Mouse (Mus musculus): ENCODE results near the gene Ptprm. TPM values are rescaled to one million over a fixed set of nuclear protein-coding genes. Genes with fewer than 3 reads are reported as not detected.

The Ptprm gene
- polyA plus RNA-seq, 1 experiment from 2014 or later, result 1.4 TPM

DNA sequence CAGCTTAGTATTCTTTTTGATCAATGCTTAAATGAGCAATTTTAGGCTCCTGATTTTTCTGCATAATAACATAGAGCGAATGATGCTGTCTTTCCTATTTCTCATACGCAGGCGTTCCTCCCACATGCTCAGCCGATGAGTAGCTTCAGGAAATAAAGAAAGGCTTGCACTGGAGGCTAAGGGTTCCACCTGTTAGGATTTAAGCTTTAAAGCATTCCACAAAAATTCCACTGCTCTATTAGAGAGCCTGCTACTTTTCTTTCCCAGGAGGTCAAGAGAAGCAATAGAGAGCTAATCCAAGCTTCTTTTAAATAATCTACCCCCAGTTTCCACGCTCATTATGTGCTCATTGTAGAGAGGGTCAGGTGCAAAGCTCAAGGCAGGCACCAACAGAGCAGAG, 127.3 kb downstream of the Ptprm start:
- Histone ChIP-seq H3K9ac (replicated peaks) (no peak overlapping the region), H3K4me2 (ENCODE audit: low read depth, low read length) (no peak overlapping the region), H3K4me1 (ENCODE audit: insufficient read depth) (no peaks in the 10 kb centered on the region), H3K27ac (ENCODE audit: low read depth) (no peak overlapping the region), H3K9me3 (ENCODE audit: low read length) (no peaks in the 10 kb centered on the region), H3K36me3 (replicated peaks; ENCODE audit: insufficient read depth, low read length) (no peaks in the 10 kb centered on the region), H3K27me3 (ENCODE audit: insufficient read depth, low read length) (no peaks in the 10 kb centered on the region), H3K4me3 (ENCODE audit: low read depth, low read length) (no peak overlapping the region)
- ATAC-seq (no peak), DNase-seq (no peak)
- TF ChIP-seq EP300 (IDR thresholded peaks at IDR 0.05; ENCODE audit: low read depth), result no peak
- TF ChIP-seq CTCF (IDR thresholded peaks at IDR 0.05; ENCODE audit: low read depth), result no peak
- WGBS (ENCODE audit: insufficient replicate concordance), result 68% methylated on average over 5 of the region's 5 CpGs

DNA sequence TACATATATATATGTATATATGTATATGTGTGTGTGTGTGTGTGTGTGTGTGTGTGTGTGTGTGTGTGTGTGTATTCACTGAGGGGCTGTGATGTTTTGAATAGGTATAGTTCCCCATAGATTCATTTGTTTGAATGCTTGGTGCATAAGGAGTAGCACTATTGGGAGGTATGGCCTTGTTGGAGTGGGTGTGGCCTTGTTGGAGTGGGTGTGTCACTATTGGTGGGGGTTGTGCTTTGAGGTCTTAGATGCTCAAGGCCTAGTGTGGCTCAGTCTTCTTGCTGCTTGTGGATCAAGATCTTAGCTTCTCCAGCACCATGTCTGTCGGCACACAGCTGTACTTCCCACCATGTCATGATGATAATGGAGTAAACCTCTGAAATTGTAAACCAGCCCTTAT, 138.9 kb downstream of the Ptprm start:
- Histone ChIP-seq H3K9ac (replicated peaks) (no peak overlapping the region), H3K4me3 (ENCODE audit: low read depth, low read length) (no peak overlapping the region), H3K4me1 (ENCODE audit: insufficient read depth) (no peaks in the 10 kb centered on the region), H3K9me3 (ENCODE audit: low read length) (no peaks in the 10 kb centered on the region), H3K27me3 (ENCODE audit: insufficient read depth, low read length) (no peaks in the 10 kb centered on the region), H3K27ac (ENCODE audit: low read depth) (no peak overlapping the region), H3K36me3 (replicated peaks; ENCODE audit: insufficient read depth, low read length) (no peaks in the 10 kb centered on the region), H3K4me2 (ENCODE audit: low read depth, low read length) (no peak overlapping the region)
- 88% methylated on average over 1 of the region's 1 CpGs for WGBS (ENCODE audit: insufficient replicate concordance)
- DNase-seq (no peak), ATAC-seq (no peak)
- TF ChIP-seq CTCF (IDR thresholded peaks at IDR 0.05; ENCODE audit: low read depth), result no peak
- no peak for TF ChIP-seq EP300 (IDR thresholded peaks at IDR 0.05; ENCODE audit: low read depth)

DNA sequence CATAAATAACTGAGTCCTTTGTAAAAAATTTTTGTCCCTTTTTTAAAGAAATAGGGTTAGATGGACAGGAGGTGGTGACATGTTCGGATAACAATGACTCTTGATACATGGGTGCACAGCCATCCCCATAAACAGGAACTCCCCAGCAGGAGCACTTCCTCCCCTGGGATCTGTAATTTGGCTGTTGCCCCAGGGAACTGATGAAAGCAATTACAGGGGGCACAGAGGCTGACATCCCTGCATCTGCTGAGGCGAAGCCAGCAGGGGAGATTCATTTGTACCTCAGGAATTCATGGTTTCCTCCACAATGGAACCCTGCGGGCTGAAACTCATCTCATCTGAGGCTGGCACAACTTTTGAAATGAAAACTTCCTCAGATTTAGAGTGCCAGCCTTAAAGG, 140.5 kb downstream of the Ptprm start:
- no peaks in the 10 kb centered on the region for H3K27me3 ChIP-seq (ENCODE audit: insufficient read depth, low read length)
- TF ChIP-seq EP300 (IDR thresholded peaks at IDR 0.05; ENCODE audit: low read depth), result no peak
- TF ChIP-seq CTCF (IDR thresholded peaks at IDR 0.05; ENCODE audit: low read depth), result no peak
- H3K9ac ChIP-seq (replicated peaks), result no peak overlapping the region
- no peak overlapping the region for H3K4me3 ChIP-seq (ENCODE audit: low read depth, low read length)
- H3K4me1 ChIP-seq (ENCODE audit: insufficient read depth), result no peaks in the 10 kb centered on the region
- ATAC-seq (no peak), DNase-seq (no peak)
- no peaks in the 10 kb centered on the region for H3K9me3 ChIP-seq (ENCODE audit: low read length)
- 47% methylated on average over 3 of the region's 3 CpGs for WGBS (ENCODE audit: insufficient replicate concordance)
- no peak overlapping the region for H3K4me2 ChIP-seq (ENCODE audit: low read depth, low read length)
- H3K36me3 ChIP-seq (replicated peaks; ENCODE audit: insufficient read depth, low read length), result no peaks in the 10 kb centered on the region
- no peak overlapping the region for H3K27ac ChIP-seq (ENCODE audit: low read depth)

DNA sequence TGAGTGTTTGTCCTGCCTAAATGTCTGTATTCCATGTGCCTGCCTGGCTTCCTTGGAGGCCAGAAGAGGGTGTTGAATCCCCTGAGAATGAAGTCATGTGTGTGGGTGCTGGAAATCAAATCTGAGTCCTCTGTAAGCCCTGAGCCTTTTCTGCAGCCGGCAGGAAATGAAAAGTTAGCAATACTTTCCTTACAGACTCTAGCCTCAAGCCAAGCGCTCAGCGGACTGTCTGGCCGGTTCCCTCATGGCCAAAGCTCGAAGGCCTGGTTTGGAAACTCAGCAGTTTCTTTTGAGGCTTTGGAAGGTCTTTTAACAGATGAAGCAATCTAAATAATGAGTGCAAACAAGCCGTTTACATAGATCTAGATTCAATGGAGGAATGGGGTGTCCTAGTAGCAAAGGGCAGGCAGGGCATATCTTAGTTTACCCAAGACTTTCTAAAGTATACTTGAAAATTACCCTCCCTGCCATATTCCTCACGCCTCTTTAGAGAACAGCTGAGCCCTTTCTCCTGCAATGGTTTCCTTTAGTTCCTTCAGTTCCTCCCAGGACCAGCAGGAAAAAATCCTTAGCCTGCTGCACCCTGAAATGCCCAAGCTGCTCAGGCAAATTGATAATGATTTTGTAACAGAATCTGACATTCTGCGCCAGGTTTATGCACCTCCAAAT, 144.4 kb downstream of the Ptprm start:
- Histone ChIP-seq H3K4me1 (ENCODE audit: insufficient read depth) (no peaks in the 10 kb centered on the region), H3K4me2 (ENCODE audit: low read depth, low read length) (no peak overlapping the region), H3K36me3 (replicated peaks; ENCODE audit: insufficient read depth, low read length) (no peaks in the 10 kb centered on the region), H3K27me3 (ENCODE audit: insufficient read depth, low read length) (no peaks in the 10 kb centered on the region), H3K9ac (replicated peaks) (no peak overlapping the region), H3K27ac (ENCODE audit: low read depth) (no peak overlapping the region), H3K4me3 (ENCODE audit: low read depth, low read length) (no peak overlapping the region), H3K9me3 (ENCODE audit: low read length) (no peaks in the 10 kb centered on the region)
- DNase-seq, result no peak
- WGBS (ENCODE audit: insufficient replicate concordance), result 56% methylated on average over 8 of the region's 8 CpGs
- TF ChIP-seq CTCF (IDR thresholded peaks at IDR 0.05; ENCODE audit: low read depth) (no peak), EP300 (IDR thresholded peaks at IDR 0.05; ENCODE audit: low read depth) (no peak)
- no peak for ATAC-seq

DNA sequence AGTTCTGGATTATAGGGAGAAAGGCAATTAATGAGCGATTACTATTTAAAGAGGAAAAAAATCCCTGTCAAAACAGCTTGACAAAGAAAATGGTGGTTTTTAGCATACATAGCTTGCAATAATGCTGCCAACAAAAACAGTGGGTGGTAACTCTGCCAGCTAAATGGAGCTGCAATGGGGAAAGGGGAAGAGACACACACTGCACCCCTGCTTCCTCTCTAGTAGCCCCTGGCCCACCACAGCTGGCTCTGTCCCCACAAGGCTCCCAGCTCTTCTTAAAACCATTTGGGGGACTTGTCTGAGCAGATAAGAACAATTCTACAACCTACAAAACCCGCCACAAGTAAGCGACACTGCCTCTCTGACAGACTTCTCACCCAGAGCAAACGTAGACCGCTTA, 145.7 kb downstream of the Ptprm start:
- TF ChIP-seq CTCF (IDR thresholded peaks at IDR 0.05; ENCODE audit: low read depth) (no peak), EP300 (IDR thresholded peaks at IDR 0.05; ENCODE audit: low read depth) (no peak)
- no peak overlapping the region for H3K4me2 ChIP-seq (ENCODE audit: low read depth, low read length)
- ATAC-seq, result no peak
- WGBS (ENCODE audit: insufficient replicate concordance), result 45% methylated on average over 5 of the region's 5 CpGs
- H3K27ac ChIP-seq (ENCODE audit: low read depth), result no peak overlapping the region
- H3K4me1 ChIP-seq (ENCODE audit: insufficient read depth), result no peaks in the 10 kb centered on the region
- no peaks in the 10 kb centered on the region for H3K9me3 ChIP-seq (ENCODE audit: low read length)
- no peak overlapping the region for H3K9ac ChIP-seq (replicated peaks)
- H3K27me3 ChIP-seq (ENCODE audit: insufficient read depth, low read length), result no peaks in the 10 kb centered on the region
- no peaks in the 10 kb centered on the region for H3K36me3 ChIP-seq (replicated peaks; ENCODE audit: insufficient read depth, low read length)
- DNase-seq, result no peak
- no peak overlapping the region for H3K4me3 ChIP-seq (ENCODE audit: low read depth, low read length)

DNA sequence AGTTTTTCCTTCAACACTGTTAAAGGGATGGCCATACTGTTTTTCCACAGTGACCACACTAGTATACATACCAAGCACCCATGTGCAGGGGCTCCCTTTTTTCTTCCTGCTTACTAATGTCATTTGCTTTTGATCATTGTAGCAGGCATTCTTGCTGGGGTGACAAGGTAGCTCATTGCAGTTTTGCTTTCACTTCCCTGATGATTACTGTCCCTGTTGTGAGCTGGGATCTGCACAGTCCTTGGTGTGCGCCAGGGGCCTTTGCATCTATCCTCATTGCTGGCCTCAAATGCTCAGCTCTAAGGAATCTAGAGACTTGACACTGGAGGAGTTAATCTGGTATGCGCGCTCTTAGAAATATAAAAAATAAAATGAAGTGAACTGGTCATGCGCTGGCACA, 147.3 kb downstream of the Ptprm start:
- Histone ChIP-seq H3K4me1 (ENCODE audit: insufficient read depth) (no peaks in the 10 kb centered on the region), H3K9me3 (ENCODE audit: low read length) (no peaks in the 10 kb centered on the region), H3K4me3 (ENCODE audit: low read depth, low read length) (no peak overlapping the region), H3K27ac (ENCODE audit: low read depth) (no peak overlapping the region), H3K4me2 (ENCODE audit: low read depth, low read length) (no peak overlapping the region), H3K9ac (replicated peaks) (no peak overlapping the region), H3K27me3 (ENCODE audit: insufficient read depth, low read length) (no peaks in the 10 kb centered on the region), H3K36me3 (replicated peaks; ENCODE audit: insufficient read depth, low read length) (no peaks in the 10 kb centered on the region)
- 75% methylated on average over 4 of the region's 4 CpGs for WGBS (ENCODE audit: insufficient replicate concordance)
- no peak for DNase-seq
- TF ChIP-seq EP300 (IDR thresholded peaks at IDR 0.05; ENCODE audit: low read depth) (no peak), CTCF (IDR thresholded peaks at IDR 0.05; ENCODE audit: low read depth) (no peak)
- no peak for ATAC-seq

DNA sequence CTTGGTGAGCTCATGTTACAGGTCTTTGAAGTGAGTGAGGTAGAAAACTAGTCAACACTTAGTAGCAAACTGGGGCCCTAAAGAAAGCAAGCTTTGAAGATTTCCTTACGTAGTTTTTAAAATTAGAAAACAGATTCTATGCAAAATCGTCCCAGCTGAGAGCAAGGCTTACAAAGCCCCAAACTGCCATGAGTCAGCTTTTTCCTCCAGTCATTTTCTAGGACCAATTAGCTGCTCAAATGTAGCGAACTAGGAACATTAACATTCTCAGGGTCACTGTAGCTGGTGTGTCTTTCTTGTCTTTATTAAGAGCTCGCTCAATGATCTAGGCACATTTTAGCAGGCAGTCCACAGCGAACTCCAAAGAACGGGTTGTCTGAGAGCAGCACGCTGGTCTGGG, 153.1 kb downstream of the Ptprm start:
- H3K36me3 ChIP-seq (replicated peaks; ENCODE audit: insufficient read depth, low read length), result no peaks in the 10 kb centered on the region
- H3K9me3 ChIP-seq (ENCODE audit: low read length), result no peaks in the 10 kb centered on the region
- no peaks in the 10 kb centered on the region for H3K4me1 ChIP-seq (ENCODE audit: insufficient read depth)
- H3K27ac ChIP-seq (ENCODE audit: low read depth), result no peak overlapping the region
- no peak overlapping the region for H3K4me2 ChIP-seq (ENCODE audit: low read depth, low read length)
- no peak for DNase-seq
- H3K27me3 ChIP-seq (ENCODE audit: insufficient read depth, low read length), result no peaks in the 10 kb centered on the region
- no peak for ATAC-seq
- no peak overlapping the region for H3K4me3 ChIP-seq (ENCODE audit: low read depth, low read length)
- TF ChIP-seq CTCF (IDR thresholded peaks at IDR 0.05; ENCODE audit: low read depth) (no peak), EP300 (IDR thresholded peaks at IDR 0.05; ENCODE audit: low read depth) (no peak)
- no peak overlapping the region for H3K9ac ChIP-seq (replicated peaks)
- 66% methylated on average over 7 of the region's 7 CpGs for WGBS (ENCODE audit: insufficient replicate concordance)
